Mouse (Mus musculus) forebrain, embryonic 15.5 days (tissue): Measurements from ENCODE around the gene Vmn2r116. TPM values are rescaled to one million over a fixed set of nuclear protein-coding genes. Genes with fewer than 3 reads are reported as not detected.
"Not testable (repeated sequence)": the region's sequence is repeated elsewhere in the genome, so short reads cannot be mapped to it uniquely, and the experiment has no call there.

Experiments used
- ATAC-seq: fragments of 200-750 bp; cut with Nextera tagmentation; replicated peaks from 2 replicates; pipeline ENCODE4 v1.8.0; 2017; ENCODE audit warnings: mild to moderate bottlenecking, moderate TSS enrichment, moderate library complexity
- H3K27ac ChIP-seq: fragments of 300-500 bp; sonication (generic); replicated peaks from 2 replicates; pipeline ENCODE4 v1.5.1; 2015; ENCODE audit warnings: mild to moderate bottlenecking, inconsistent platforms
- H3K27me3 ChIP-seq: fragments of 300-500 bp; sonication (generic); 2 replicates; pipeline ENCODE4 v1.6.1; 2015; ENCODE audit warnings: inconsistent platforms
- H3K36me3 ChIP-seq: fragments of 300-500 bp; sonication (generic); 2 replicates; pipeline ENCODE4 v1.6.1; 2015; ENCODE audit warnings: mild to moderate bottlenecking, inconsistent platforms
- H3K4me1 ChIP-seq: fragments of 300-500 bp; sonication (generic); 2 replicates; pipeline ENCODE4 v1.6.1; 2015; ENCODE audit warnings: inconsistent platforms
- H3K4me2 ChIP-seq: fragments of 300-500 bp; sonication (generic); replicated peaks from 2 replicates; pipeline ENCODE4 v1.6.1; 2015; ENCODE audit warnings: mild to moderate bottlenecking, inconsistent platforms
- H3K4me3 ChIP-seq: fragments of 300-500 bp; sonication (generic); 2 replicates; pipeline ENCODE4 v1.5.1; 2015; ENCODE audit warnings: mild to moderate bottlenecking, inconsistent platforms
- H3K9ac ChIP-seq: fragments of 300-500 bp; sonication (generic); replicated peaks from 2 replicates; pipeline ENCODE4 v1.6.1; 2015; ENCODE audit warnings: mild to moderate bottlenecking, inconsistent platforms
- H3K9me3 ChIP-seq: fragments of 300-500 bp; sonication (generic); 2 replicates; pipeline ENCODE4 v1.6.1; 2016; ENCODE audit warnings: inconsistent platforms
- WGBS: fragments of 180-500 bp; shearing (Covaris S2); methylation state at CpG from one replicate; pipeline ENCODE4 v1.1.7; 2015; ENCODE audit warnings: mixed read lengths; 5-methylcytosine and 5-hydroxymethylcytosine counted together
- polyA plus RNA-seq: library from polyadenylated mRNA; unstranded; fragments of >200 nt; fragmentation: Nextera tagmentation; extraction: Ambion mirVana; gene quantifications from 2 replicates; pipeline ENCODE4 v1.2.1, GENCODE M21; 2015

Vmn2r116 gene
- not detected in 2 replicates for polyA plus RNA-seq

DNA sequence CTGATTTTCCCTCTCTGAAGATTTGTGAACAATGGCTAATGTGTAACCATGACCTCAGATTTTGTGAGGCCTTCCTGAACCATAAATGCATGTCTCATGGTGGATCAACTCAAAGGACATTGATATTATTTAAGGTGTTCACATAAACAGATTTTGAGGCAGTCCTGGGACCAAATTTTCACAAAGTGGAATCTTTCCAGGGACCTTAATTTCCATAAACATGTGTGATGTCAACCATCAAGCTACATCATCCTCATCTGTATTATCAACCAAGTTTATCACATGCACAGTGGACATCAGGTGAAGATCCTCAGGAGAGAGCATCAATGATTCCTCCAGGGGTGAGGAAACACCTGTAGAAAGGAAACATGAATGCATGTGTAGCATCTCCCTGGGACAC is at the start of gene Vmn2r116:
Vmn2r116 (plus strand) TSS at position 301 of the 400 bp plus-strand sequence.
- not testable (repeated sequence) for H3K4me1 ChIP-seq, H3K36me3 ChIP-seq, H3K27ac ChIP-seq, H3K4me3 ChIP-seq, H3K9me3 ChIP-seq, H3K4me2 ChIP-seq, ATAC-seq, H3K27me3 ChIP-seq, H3K9ac ChIP-seq

- ATAC-seq, H3K9me3 ChIP-seq, H3K27me3 ChIP-seq, H3K4me1 ChIP-seq, H3K4me3 ChIP-seq, H3K9ac ChIP-seq, H3K36me3 ChIP-seq, H3K4me2 ChIP-seq, H3K27ac ChIP-seq: not testable (repeated sequence)
- WGBS: 49% methylated on average over 2 of the region's 2 CpGs
Observed at GRCm38 (mm10) chr17:23343441-23343840, 41.0 kb upstream of the Vmn2r116 start, which contains the start of gene Vmn2r115. Gene Vmn2r115 (plus strand): TSS chr17:23343741.

DNA sequence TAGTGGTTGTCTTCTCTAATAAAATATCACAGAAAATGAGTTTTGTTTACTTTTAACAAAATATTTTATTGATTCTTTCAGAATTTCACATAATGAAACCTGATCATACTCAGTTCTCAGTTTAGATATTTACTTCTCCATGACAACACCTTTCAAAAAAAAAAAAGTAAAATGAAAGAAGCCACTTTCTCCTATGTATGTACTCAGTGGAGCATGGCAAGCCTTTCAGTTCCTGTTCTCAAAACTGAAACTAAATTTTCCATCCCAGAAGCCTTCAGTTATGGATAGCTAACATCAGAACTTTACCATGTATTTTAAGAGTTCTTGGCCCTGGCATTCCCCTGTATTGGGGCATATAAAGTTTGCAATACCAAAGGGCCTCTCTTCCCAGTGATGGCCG is 32.8 kb upstream of the Vmn2r116 start:
- no peak for ATAC-seq
- no peak overlapping the region for H3K27ac ChIP-seq

DNA sequence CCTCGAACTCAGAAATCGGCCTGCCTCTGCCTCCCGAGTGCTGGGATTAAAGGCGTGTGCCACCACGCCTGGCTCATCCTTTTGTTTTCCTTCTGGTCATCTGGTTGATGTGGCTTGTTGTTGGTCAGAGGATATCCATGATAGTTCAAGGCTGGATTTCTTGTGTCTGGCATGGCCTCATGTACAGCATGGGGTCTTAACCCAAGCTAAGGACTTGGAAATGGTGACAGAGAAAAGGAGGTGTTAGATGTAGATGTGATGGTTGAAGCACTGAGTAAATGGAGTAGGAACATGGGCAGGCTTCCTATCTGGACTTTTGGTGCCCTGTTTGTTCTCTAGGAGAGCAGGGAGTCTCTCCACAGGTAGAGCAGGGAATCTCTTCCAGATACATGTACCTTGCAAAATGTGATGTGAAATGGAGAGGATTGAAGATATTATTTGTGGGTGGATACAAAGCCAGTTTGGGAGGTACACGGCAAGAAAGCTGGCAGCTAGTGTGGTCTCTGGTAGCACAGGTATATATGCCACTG is 48.8 kb downstream of the Vmn2r116 start:
- 75% methylated on average over 6 of the region's 6 CpGs for WGBS
- Histone ChIP-seq H3K4me1 (no peaks in the 10 kb centered on the region), H3K36me3 (no peaks in the 10 kb centered on the region), H3K9ac (no peak overlapping the region), H3K27me3 (no peaks in the 10 kb centered on the region), H3K27ac (no peak overlapping the region), H3K4me3 (no peak overlapping the region), H3K9me3 (peaks cover 14% of the 10 kb centered on the region), H3K4me2 (no peak overlapping the region)
- no peak for ATAC-seq

More for the DNA sequence above, 32.8 kb upstream of the Vmn2r116 start:
- H3K4me2 ChIP-seq: no peak overlapping the region
- no peaks in the 10 kb centered on the region for H3K27me3 ChIP-seq
- no peak overlapping the region for H3K9ac ChIP-seq
- 63% methylated on average over 1 of the region's 1 CpGs for WGBS
- no peak overlapping the region for H3K4me3 ChIP-seq
- H3K36me3 ChIP-seq: no peaks in the 10 kb centered on the region
- no peaks in the 10 kb centered on the region for H3K9me3 ChIP-seq
- no peaks in the 10 kb centered on the region for H3K4me1 ChIP-seq

Other genes starting within 250 kb of the Vmn2r116 start
- gene Zfp40, start 191.4 kb upstream of the Vmn2r116 start, polyA plus RNA-seq: 30.7 and 33.1 TPM in 2 replicates
- gene Vmn2r114, start 72.1 kb upstream of the Vmn2r116 start, polyA plus RNA-seq: not detected in 2 replicates
- gene Vmn2r115, start 40.9 kb upstream of the Vmn2r116 start, polyA plus RNA-seq: not detected in 2 replicates
- gene Vmn2r117, start 95.1 kb downstream of the Vmn2r116 start, polyA plus RNA-seq: not detected in 2 replicates
- gene Zfp213, start 179.6 kb downstream of the Vmn2r116 start, polyA plus RNA-seq: 21.0 and 21.5 TPM in 2 replicates
- 26.9 and 30.2 TPM in 2 replicates for gene Zfp13, start 214.9 kb downstream of the Vmn2r116 start, polyA plus RNA-seq
- gene Zscan10, start 216.3 kb downstream of the Vmn2r116 start, polyA plus RNA-seq: not detected in 2 replicates